Mouse (Mus musculus) kidney, embryonic 14.5 days (tissue): ENCODE results near the gene Abcb10. TPM values are rescaled to one million over a fixed set of nuclear protein-coding genes. Genes with fewer than 3 reads are reported as not detected.
"Not testable (repeated sequence)": the region's sequence is repeated elsewhere in the genome, so short reads cannot be mapped to it uniquely, and the experiment has no call there.

Experiments used
- ATAC-seq: fragments of 200-750 bp; cut with Nextera tagmentation; 2 replicates; pipeline ENCODE4 v1.8.0; 2017; ENCODE audit warnings: moderate number of reproducible peaks, mild to moderate bottlenecking, moderate TSS enrichment, moderate library complexity; ENCODE audit not compliant: low FRiP score, low TSS enrichment
- H3K27ac ChIP-seq: fragments of 300-500 bp; sonication (generic); 2 replicates; pipeline ENCODE4 v1.5.1; 2014; ENCODE audit warnings: low read depth, mild to moderate bottlenecking, low read length, moderate library complexity, mixed read lengths
- H3K27me3 ChIP-seq: fragments of 300-500 bp; sonication (generic); 2 replicates; pipeline ENCODE4 v1.6.1; 2014; ENCODE audit warnings: mild to moderate bottlenecking, low read length; ENCODE audit not compliant: control insufficient read depth, insufficient read depth
- H3K36me3 ChIP-seq: fragments of 300-500 bp; sonication (generic); 2 replicates; pipeline ENCODE4 v1.6.1; 2014; ENCODE audit warnings: low read length, mixed read lengths; ENCODE audit not compliant: control insufficient read depth, insufficient read depth
- H3K4me1 ChIP-seq: fragments of 300-500 bp; sonication (generic); 2 replicates; pipeline ENCODE4 v1.6.1; 2014; ENCODE audit warnings: low read length, mixed read lengths; ENCODE audit not compliant: control insufficient read depth, insufficient read depth
- H3K4me2 ChIP-seq: fragments of 300-500 bp; sonication (generic); replicated peaks from 2 replicates; pipeline ENCODE4 v1.6.1; 2014; ENCODE audit warnings: low read depth, mild to moderate bottlenecking, low read length
- H3K4me3 ChIP-seq: fragments of 300-500 bp; sonication (generic); 2 replicates; pipeline ENCODE4 v1.5.1; 2014; ENCODE audit warnings: mild to moderate bottlenecking, low read length
- H3K9ac ChIP-seq: fragments of 300-500 bp; sonication (generic); 2 replicates; pipeline ENCODE4 v1.6.1; 2014; ENCODE audit warnings: low read depth, mild to moderate bottlenecking, low read length, moderate library complexity
- H3K9me3 ChIP-seq: fragments of 300-500 bp; sonication (generic); 2 replicates; pipeline ENCODE4 v1.6.1; 2016; ENCODE audit warnings: low read length; ENCODE audit not compliant: control insufficient read depth
- WGBS: fragments of 180-500 bp; shearing (Covaris S2); extraction: QIAGEN DNeasy Blood & Tissue Kit; methylation state at CpG from one replicate; pipeline ENCODE4 v1.1.7; 2014; 5-methylcytosine and 5-hydroxymethylcytosine counted together
- polyA plus RNA-seq: library from polyadenylated mRNA; unstranded; fragments of >200 nt; fragmentation: Nextera tagmentation; extraction: Ambion mirVana; gene quantifications from 2 replicates; pipeline ENCODE4 v1.2.1, GENCODE M21; 2014

The Abcb10 gene
- polyA plus RNA-seq, 1 experiment from 2014 or later: 17.1 TPM

DNA sequence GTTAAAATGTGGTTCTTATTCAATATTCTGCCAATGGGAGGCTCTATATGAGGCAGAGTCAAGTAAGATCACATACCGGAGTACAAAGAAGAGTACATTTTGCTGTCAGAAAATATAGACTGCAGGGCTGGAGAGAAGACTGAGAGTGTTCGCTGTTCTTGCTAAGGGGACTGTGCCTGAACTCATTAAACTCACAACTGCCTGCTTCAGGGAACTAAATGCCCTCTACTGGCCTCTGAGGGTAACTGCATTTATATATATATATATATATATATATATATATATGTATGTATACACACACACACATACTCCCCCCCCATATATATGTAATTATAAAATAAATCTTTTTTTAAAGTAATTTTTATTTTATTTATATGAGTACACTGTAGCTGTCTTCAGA lies 16.0 kb downstream of the Abcb10 start:
- Histone ChIP-seq H3K4me1 (no peaks in the 10 kb centered on the region), H3K4me2 (no peak overlapping the region), H3K9ac (no peak overlapping the region), H3K4me3 (no peak overlapping the region), H3K27me3 (no peaks in the 10 kb centered on the region), H3K27ac (no peak overlapping the region), H3K36me3 (peaks cover 19% of the 10 kb centered on the region; the same call in 1 of the 2 replicates), H3K9me3 (no peaks in the 10 kb centered on the region)
- ATAC-seq: no peak
- WGBS: 69% methylated on average over 2 of the region's 2 CpGs

DNA sequence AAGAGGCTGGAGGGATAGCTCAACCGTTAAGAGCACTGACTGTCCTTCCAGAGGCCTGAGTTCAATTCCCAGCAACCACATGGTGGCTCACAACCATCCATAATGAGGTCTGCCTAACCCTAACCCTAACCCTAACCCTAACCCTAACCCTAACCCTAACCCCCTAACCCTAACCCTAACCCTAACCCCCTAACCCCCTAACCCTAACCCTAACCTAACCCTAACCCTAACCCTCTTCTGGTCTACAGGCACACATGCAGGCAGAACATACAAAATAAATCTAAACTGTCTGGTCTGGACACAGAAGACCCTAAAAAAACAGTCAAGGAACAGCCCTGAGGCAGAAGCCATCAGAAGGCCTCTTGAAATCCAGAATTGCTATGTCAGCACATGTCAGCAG lies 21.6 kb downstream of the Abcb10 start:
- Histone ChIP-seq H3K4me3 (no peak overlapping the region), H3K27me3 (no peaks in the 10 kb centered on the region), H3K4me2 (no peak overlapping the region), H3K36me3 (peaks cover 25% of the 10 kb centered on the region; the same call in 1 of the 2 replicates), H3K27ac (no peak overlapping the region), H3K9ac (no peak overlapping the region), H3K4me1 (no peaks in the 10 kb centered on the region), H3K9me3 (no peaks in the 10 kb centered on the region)
- ATAC-seq: no peak
- 73% methylated on average over 1 of the region's 1 CpGs for WGBS

DNA sequence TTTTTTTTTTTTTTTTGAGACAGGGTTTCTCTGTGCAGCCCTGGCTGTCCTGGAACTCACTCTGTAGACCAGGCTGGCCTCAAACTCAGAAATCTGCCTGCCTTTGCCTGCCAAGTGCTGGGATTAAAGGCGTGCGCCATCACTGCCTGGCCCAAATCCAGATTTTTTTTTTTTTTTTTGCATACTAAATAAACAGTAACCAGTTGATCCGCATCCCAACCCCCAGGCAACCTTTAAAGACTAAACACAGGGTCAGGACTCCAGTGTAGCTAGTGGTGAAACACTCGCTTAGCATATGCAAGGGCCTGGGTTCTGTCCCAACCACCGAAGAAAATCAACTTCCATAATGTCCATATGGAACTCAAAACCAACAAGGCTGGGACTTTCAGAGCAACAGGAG lies 22.4 kb downstream of the Abcb10 start:
- 83% methylated on average over 5 of the region's 5 CpGs for WGBS
- not testable (repeated sequence) for H3K27me3 ChIP-seq

DNA sequence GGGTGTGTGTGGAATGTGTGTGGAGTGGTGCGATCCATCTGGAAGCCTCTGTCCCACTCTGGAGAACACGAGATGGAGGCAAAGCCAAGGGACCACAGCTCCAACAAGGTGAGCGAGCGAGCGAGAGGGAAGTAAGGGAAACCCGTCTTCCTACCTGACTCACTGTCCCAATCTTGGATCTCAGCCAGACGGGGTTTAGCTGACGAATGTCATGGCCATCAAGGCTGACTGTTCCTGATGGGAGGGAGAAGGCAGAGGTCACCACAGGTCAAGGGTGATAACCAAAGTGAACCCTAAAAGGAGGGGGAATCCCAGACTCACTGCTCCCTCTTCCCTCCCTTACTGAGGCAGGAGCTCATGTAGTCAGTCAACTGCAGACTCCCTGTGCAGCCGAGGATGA lies 22.9 kb downstream of the Abcb10 start:
- Histone ChIP-seq H3K4me3 (no peak overlapping the region), H3K9me3 (no peaks in the 10 kb centered on the region), H3K4me2 (no peak overlapping the region), H3K27me3 (no peaks in the 10 kb centered on the region), H3K27ac (no peak overlapping the region), H3K4me1 (no peaks in the 10 kb centered on the region), H3K9ac (no peak overlapping the region), H3K36me3 (peaks cover 20% of the 10 kb centered on the region; the same call in 1 of the 2 replicates)
- WGBS: 88% methylated on average over 9 of the region's 9 CpGs
- ATAC-seq: no peak

More for the DNA sequence above, 22.4 kb downstream of the Abcb10 start:
- H3K4me3 ChIP-seq, ATAC-seq, H3K4me1 ChIP-seq, H3K9me3 ChIP-seq, H3K27ac ChIP-seq, H3K4me2 ChIP-seq, H3K9ac ChIP-seq: not testable (repeated sequence)
- H3K36me3 ChIP-seq: peaks cover 20% of the 10 kb centered on the region; the same call in 1 of the 2 replicates

DNA sequence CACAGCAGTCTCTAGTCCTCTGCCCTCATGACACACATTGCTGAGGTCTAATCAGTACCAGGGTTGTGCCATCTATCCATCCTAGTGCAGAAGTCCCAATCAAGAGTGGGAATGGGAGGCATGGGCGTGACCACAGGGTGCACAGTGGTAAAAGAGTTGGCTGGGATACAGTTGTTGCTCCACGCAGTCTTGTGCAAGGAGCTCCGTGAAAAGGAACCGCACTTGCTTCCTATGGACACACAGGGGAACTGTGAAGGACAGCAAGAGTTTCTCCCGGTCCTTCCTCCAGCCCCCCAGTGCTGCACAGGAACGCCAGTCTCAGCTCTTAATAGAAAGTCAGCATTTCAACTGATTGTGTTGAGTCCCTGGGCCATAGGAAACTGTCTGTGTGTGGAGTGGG lies 23.4 kb downstream of the Abcb10 start:
- H3K27me3 ChIP-seq: no peaks in the 10 kb centered on the region
- no peak overlapping the region for H3K4me3 ChIP-seq
- peaks cover 15% of the 10 kb centered on the region; the same call in 1 of the 2 replicates for H3K36me3 ChIP-seq
- no peaks in the 10 kb centered on the region for H3K9me3 ChIP-seq
- no peak overlapping the region for H3K4me2 ChIP-seq
- no peak overlapping the region for H3K9ac ChIP-seq
- 93% methylated on average over 6 of the region's 6 CpGs for WGBS
- H3K4me1 ChIP-seq: no peaks in the 10 kb centered on the region
- no peak overlapping the region for H3K27ac ChIP-seq
- ATAC-seq: no peak

DNA sequence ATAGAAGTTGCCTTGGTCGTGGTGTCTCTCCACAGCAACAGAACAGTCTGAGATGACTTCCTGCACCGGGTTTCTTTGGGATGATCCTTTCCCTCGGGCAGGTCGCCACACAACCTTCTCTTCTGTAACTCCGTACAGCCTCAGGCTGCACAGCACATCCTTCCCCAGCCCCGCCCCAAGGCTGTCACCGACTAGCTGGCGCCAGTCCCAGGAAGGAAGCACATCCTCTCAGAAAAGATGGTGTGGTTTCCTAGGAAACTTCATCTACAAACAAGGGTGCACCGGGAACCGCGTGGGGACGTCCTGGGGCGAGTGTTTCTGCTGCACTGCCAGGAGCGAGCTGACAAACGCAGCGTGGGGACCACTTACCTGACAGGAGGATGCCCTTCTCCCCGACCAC lies 24.8 kb downstream of the Abcb10 start:
- Histone ChIP-seq H3K4me3 (no peak overlapping the region), H3K36me3 (peaks cover 11% of the 10 kb centered on the region; the same call in 1 of the 2 replicates), H3K4me2 (no peak overlapping the region), H3K4me1 (no peaks in the 10 kb centered on the region), H3K9me3 (no peaks in the 10 kb centered on the region), H3K27ac (no peak overlapping the region), H3K27me3 (no peaks in the 10 kb centered on the region), H3K9ac (no peak overlapping the region)
- WGBS: 80% methylated on average over 17 of the region's 17 CpGs
- ATAC-seq: no peak

DNA sequence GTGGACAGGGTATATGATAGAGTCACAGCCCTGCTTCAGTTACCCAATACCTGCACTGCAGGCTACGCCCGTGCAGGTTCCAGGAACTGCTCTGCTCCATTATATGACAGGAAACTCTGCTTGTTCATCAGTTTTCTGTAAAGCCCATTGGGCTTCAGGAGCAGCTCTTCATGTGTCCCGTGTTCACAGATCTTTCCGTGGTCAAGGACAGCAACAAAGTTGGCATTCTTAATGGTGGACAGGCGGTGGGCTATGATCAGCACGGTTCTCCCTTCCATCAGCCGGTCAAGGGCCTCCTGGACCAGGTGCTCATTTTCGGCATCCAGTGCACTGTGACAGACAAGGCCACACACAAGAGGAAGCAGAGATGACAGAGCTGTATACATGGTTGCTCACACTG lies 28.7 kb downstream of the Abcb10 start:
- no peak overlapping the region for H3K4me2 ChIP-seq
- no peaks in the 10 kb centered on the region for H3K9me3 ChIP-seq
- H3K4me3 ChIP-seq: no peak overlapping the region
- H3K27me3 ChIP-seq: no peaks in the 10 kb centered on the region
- H3K36me3 ChIP-seq: peaks cover 3% of the 10 kb centered on the region; the same call in 1 of the 2 replicates
- no peaks in the 10 kb centered on the region for H3K4me1 ChIP-seq
- ATAC-seq: no peak
- H3K9ac ChIP-seq: no peak overlapping the region
- H3K27ac ChIP-seq: no peak overlapping the region
- WGBS: 93% methylated on average over 8 of the region's 8 CpGs

DNA sequence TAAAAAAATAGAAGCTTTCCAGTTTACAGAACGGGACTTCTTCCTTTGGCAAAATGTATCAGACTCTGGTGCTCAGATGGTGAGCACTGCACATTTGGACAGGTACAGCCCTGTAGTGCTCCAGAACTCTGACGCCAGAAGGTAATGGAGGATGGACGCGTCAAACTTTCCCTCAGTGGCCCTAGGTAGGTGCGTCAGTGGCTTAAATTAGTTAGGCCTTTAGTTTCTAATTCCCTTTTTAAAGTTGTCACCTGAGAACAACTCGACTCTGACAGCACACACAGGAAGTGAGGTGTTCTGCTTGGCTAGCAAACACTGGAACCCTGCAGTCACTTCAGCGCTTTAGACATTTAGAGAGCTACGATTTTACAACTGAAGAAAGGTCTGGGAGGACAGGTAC lies 29.2 kb downstream of the Abcb10 start:
- 90% methylated on average over 8 of the region's 8 CpGs for WGBS

DNA sequence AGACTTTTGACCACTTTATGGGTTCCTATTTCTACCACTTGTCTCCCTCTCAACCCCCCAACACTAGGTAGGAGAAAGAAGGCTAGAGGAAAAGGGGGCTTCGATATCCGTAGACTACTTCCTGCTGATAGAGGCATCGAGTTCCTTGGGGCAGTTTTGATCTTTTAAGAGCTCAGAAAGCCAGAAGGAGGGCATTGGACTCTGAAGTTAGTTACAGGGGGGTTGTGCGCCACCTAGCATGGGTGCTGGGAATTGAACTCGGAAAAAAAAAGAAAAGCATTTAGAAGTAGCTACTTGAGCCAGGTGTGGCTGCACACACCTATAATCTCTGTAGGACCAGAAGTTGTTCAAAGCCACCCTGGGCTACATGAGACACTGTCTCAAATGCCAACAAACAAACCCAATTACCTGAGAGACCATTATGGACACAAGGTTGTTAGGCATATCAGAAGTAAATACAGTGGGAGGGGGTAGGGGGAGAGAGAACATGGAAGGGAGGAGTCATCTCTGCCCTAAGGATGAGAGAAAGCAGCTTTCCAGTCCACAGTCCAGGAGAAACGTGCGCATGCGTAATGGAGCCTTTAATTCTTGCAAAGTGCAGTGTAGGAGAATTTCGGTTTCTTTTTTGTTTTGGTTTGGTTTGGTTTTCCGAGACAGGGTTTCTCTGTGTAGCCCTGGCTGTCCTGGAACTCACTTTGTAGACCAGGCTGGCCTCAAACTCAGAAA lies 32.7 kb downstream of the Abcb10 start:
- ATAC-seq: no peak
- Histone ChIP-seq H3K4me2 (peak overlapping the region; percentile 84), H3K4me1 (peaks cover 3% of the 10 kb centered on the region), H3K27me3 (no peaks in the 10 kb centered on the region), H3K27ac (no peak overlapping the region), H3K36me3 (peaks cover 17% of the 10 kb centered on the region), H3K4me3 (peak overlapping the region; percentile 58), H3K9ac (peak overlapping the region; percentile 67), H3K9me3 (no peaks in the 10 kb centered on the region)
- 34% methylated on average over 10 of the region's 10 CpGs for WGBS

More for the DNA sequence above, 29.2 kb downstream of the Abcb10 start:
- H3K4me2 ChIP-seq: no peak overlapping the region
- peaks cover 3% of the 10 kb centered on the region; the same call in 1 of the 2 replicates for H3K36me3 ChIP-seq
- no peak overlapping the region for H3K9ac ChIP-seq
- H3K27me3 ChIP-seq: no peaks in the 10 kb centered on the region
- H3K27ac ChIP-seq: no peak overlapping the region
- no peak overlapping the region for H3K4me3 ChIP-seq
- H3K4me1 ChIP-seq: no peaks in the 10 kb centered on the region
- no peak for ATAC-seq
- H3K9me3 ChIP-seq: no peaks in the 10 kb centered on the region
